Mouse (Mus musculus) embryonic facial prominence, embryonic 15.5 days (tissue): Measurements from ENCODE around the gene Gm6096. TPM values are rescaled to one million over a fixed set of nuclear protein-coding genes. Genes with fewer than 3 reads are reported as not detected.

Experiments
- ATAC-seq: fragments of 200-750 bp; cut with Nextera tagmentation; 2 replicates; pipeline ENCODE4 v1.8.0; 2017; ENCODE audit warnings: low read depth, moderate TSS enrichment; ENCODE audit not compliant: insufficient number of reproducible peaks, low FRiP score, low TSS enrichment
- H3K27ac ChIP-seq: fragments of 300-500 bp; sonication (generic); replicated peaks from 2 replicates; pipeline ENCODE4 v1.5.1; 2015; ENCODE audit warnings: mild to moderate bottlenecking, inconsistent platforms
- H3K27me3 ChIP-seq: fragments of 300-500 bp; sonication (generic); 2 replicates; pipeline ENCODE4 v1.6.1; 2015; ENCODE audit warnings: inconsistent platforms
- H3K36me3 ChIP-seq: fragments of 300-500 bp; sonication (generic); 2 replicates; pipeline ENCODE4 v1.6.1; 2015; ENCODE audit warnings: mild to moderate bottlenecking, inconsistent platforms
- H3K4me1 ChIP-seq: fragments of 300-500 bp; sonication (generic); 2 replicates; pipeline ENCODE4 v1.6.1; 2015; ENCODE audit warnings: inconsistent platforms
- H3K4me2 ChIP-seq: fragments of 300-500 bp; sonication (generic); replicated peaks from 2 replicates; pipeline ENCODE4 v1.6.1; 2015; ENCODE audit warnings: mild to moderate bottlenecking, inconsistent platforms
- H3K4me3 ChIP-seq: fragments of 300-500 bp; sonication (generic); replicated peaks from 2 replicates; pipeline ENCODE4 v1.5.1; 2015; ENCODE audit warnings: mild to moderate bottlenecking, inconsistent platforms
- H3K9ac ChIP-seq: fragments of 300-500 bp; sonication (generic); 2 replicates; pipeline ENCODE4 v1.6.1; 2015; ENCODE audit warnings: inconsistent platforms
- H3K9me3 ChIP-seq: fragments of 300-500 bp; sonication (generic); replicated peaks from 2 replicates; pipeline ENCODE4 v1.6.1; 2016; ENCODE audit warnings: inconsistent platforms
- WGBS: fragments of 180-500 bp; shearing (Covaris S2); methylation state at CpG from one replicate; pipeline ENCODE4 v1.1.7; 2015; 5-methylcytosine and 5-hydroxymethylcytosine counted together
- polyA plus RNA-seq: library from polyadenylated mRNA; unstranded; fragments of >200 nt; fragmentation: Nextera tagmentation; extraction: Ambion mirVana; gene quantifications from 2 replicates; pipeline ENCODE4 v1.2.1, GENCODE M21; 2015

Gene Gm6096
- polyA plus RNA-seq, 1 experiment from 2014 or later = not detected

GRCm38 (mm10) chr7:34226086-34226485, 24.8 kb upstream of the Gm6096 start:
- Histone ChIP-seq H3K9me3 (no peaks in the 10 kb centered on the region), H3K36me3 (peaks cover 69% of the 10 kb centered on the region), H3K27ac (no peak overlapping the region), H3K4me1 (peaks cover 35% of the 10 kb centered on the region), H3K4me3 (no peak overlapping the region), H3K4me2 (no peak overlapping the region), H3K27me3 (no peaks in the 10 kb centered on the region), H3K9ac (no peak overlapping the region)
- WGBS = 75% methylated on average over 8 of the region's 8 CpGs
- ATAC-seq = no peak

- Histone ChIP-seq H3K27me3 (no peaks in the 10 kb centered on the region), H3K4me3 (no peak overlapping the region), H3K4me2 (no peak overlapping the region), H3K9ac (no peak overlapping the region), H3K27ac (no peak overlapping the region), H3K36me3 (peaks cover 61% of the 10 kb centered on the region), H3K9me3 (no peaks in the 10 kb centered on the region), H3K4me1 (peaks cover 35% of the 10 kb centered on the region)
- WGBS = 85% methylated on average over 12 of the region's 12 CpGs
- ATAC-seq = no peak
Measured at GRCm38 (mm10) chr7:34226846-34227245, 24.0 kb upstream of the Gm6096 start.

- 40% methylated on average over 9 of the region's 9 CpGs for WGBS
- no peak for ATAC-seq
Measured at GRCm38 (mm10) chr7:34228641-34229040, 22.2 kb upstream of the Gm6096 start.

DNA sequence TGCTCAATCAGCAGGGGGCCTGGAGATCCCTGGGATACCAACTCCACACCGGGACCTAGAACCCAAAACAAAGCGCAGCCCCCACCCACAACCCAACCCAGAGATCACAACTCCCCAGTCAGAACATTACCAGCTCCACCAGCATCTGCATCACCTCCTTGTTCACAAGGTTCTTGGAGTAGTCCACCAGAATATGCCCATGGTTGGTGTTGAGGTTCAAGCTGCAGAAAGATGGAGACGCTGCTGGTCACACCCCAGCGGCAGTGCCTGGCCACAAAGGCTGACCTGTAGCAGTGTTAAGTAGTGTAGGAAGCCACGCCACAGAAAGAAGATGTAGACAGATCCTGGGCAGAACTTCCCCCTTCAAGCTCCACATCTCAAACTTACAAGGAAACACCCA, 21.7 kb upstream of the Gm6096 start:
- H3K27ac ChIP-seq = peak overlapping the region; percentile 90; the same call in 1 of the 2 replicates
- H3K9ac ChIP-seq = peak overlapping the region; percentile 71; the same call in 1 of the 2 replicates
- peaks cover 38% of the 10 kb centered on the region for H3K4me1 ChIP-seq
- WGBS = 10% methylated on average over 5 of the region's 5 CpGs
- H3K4me3 ChIP-seq = peak overlapping the region; percentile 77
- H3K9me3 ChIP-seq = no peaks in the 10 kb centered on the region
- no peaks in the 10 kb centered on the region for H3K27me3 ChIP-seq
- no peak for ATAC-seq
- H3K4me2 ChIP-seq = peak overlapping the region; percentile 80
- H3K36me3 ChIP-seq = peaks cover 38% of the 10 kb centered on the region

More at GRCm38 (mm10) chr7:34228641-34229040, 22.2 kb upstream of the Gm6096 start:
- no peak overlapping the region for H3K27ac ChIP-seq
- H3K4me1 ChIP-seq = peaks cover 38% of the 10 kb centered on the region
- H3K27me3 ChIP-seq = no peaks in the 10 kb centered on the region
- peak overlapping the region; percentile 80 for H3K4me2 ChIP-seq
- peaks cover 43% of the 10 kb centered on the region for H3K36me3 ChIP-seq
- H3K9me3 ChIP-seq = no peaks in the 10 kb centered on the region
- peak overlapping the region; percentile 77 for H3K4me3 ChIP-seq
- H3K9ac ChIP-seq = no peak overlapping the region

DNA sequence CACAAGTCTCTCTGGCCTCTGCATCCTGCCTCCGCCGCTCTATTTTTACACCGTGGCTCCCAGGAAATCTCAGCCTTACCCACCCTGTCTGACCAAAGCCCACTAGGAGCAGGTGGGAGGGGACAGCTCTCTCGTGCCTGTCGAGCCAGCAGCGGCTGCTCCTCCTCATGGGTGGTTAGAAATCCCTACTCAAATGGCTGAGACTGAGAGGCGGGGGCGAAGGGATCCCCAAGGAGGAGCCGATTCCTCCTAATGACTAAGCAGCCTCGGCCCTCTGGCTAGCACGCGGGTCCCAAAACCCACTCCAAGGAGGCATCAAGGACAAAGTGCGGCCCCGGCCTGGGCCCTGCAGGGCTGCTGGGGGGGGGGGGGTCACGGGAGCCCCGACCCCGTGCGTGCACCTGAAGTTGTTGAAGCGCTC, 21.1 kb upstream of the Gm6096 start:
- no peaks in the 10 kb centered on the region for H3K9me3 ChIP-seq
- peaks cover 35% of the 10 kb centered on the region for H3K36me3 ChIP-seq
- peak overlapping the region; percentile 80 for H3K4me2 ChIP-seq
- H3K9ac ChIP-seq = peak overlapping the region; percentile 71
- H3K27me3 ChIP-seq = no peaks in the 10 kb centered on the region
- peak; percentile 9; the same call in 1 of the 2 replicates for ATAC-seq
- peak overlapping the region; percentile 77 for H3K4me3 ChIP-seq
- under 1% methylated on average over 19 of the region's 19 CpGs for WGBS
- H3K4me1 ChIP-seq = peaks cover 38% of the 10 kb centered on the region
- H3K27ac ChIP-seq = peak overlapping the region; percentile 90

DNA sequence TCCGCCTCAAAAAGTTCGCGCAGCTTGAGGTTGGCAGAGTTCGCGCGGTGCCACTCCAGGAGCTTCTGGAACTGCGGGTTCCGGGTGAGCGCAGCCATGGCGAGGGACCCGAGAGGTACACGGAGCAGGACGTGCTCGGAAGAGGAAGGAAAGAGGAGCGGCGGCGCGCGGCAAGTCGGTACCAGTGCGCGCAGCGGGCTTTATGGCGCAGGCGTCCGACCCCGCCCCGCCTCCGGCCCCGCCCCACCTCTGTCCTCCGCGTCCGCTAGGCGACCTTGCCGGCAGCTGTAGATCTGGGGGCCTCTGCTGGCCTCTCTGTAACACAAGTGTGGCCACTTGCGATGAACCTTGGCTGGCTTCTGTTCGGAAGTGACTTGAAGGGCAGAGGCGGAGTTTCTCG, 20.7 kb upstream of the Gm6096 start, which contains the start of gene Gpi1:
Gene Gpi1 (minus strand): TSS at position 221 of the 400 bp plus-strand sequence.
- Histone ChIP-seq H3K9ac (peak within 1 kb of the TSS; percentile 71), H3K27me3 (no peaks in the 10 kb centered on the region), H3K4me3 (peak within 1 kb of the TSS; percentile 77), H3K36me3 (peaks cover 31% of the 10 kb centered on the region), H3K27ac (peak within 1 kb of the TSS; percentile 90), H3K4me1 (peaks cover 38% of the 10 kb centered on the region), H3K4me2 (peak within 1 kb of the TSS; percentile 80), H3K9me3 (no peaks in the 10 kb centered on the region)
- WGBS = 0% methylated on average over 30 of the region's 39 CpGs
- peak; percentile 65 for ATAC-seq

GRCm38 (mm10) chr7:34232785-34233725, 17.8 kb upstream of the Gm6096 start:
- peak overlapping the region; percentile 44; the same call in 1 of the 2 replicates for H3K9ac ChIP-seq
- ATAC-seq = no peak

DNA sequence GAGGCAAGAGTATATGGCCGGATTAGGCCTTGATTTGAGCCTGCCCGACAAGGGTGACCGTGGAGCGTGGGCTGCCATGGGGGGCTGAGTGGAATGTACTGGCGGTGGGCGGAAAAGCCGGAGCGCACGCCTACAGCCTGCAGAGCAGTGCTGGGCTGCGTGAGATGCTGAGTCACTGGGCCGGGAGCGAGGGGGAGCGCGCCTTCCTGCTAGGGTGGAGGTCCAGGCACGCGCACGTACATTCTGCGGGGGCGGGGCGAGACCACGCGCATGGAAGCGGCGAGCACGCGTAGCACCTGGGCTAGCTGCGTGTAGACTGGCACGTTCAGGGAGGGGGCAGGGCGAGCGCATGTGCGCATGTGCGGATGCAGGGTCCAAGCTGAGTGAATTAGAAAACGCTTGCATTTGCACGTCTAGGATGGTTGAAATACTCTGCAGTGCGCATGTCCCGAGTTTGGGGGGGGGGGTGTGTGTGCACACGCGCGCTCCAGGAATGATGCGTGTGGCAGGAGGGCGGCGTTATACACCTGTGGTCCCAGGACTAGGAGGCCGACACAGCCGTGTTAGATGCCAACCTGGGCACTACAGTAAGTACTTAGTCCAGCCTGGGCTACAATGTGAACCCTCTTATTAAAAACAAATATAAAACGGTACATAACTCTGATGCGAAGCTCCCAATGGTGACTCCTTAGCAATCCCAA, 16.8 kb upstream of the Gm6096 start:
- peaks cover 12% of the 10 kb centered on the region for H3K4me1 ChIP-seq
- peak overlapping the region; percentile 59 for H3K4me3 ChIP-seq
- no peaks in the 10 kb centered on the region for H3K27me3 ChIP-seq
- peak overlapping the region; percentile 44 for H3K9ac ChIP-seq
- under 1% methylated on average over 46 of the region's 46 CpGs for WGBS
- ATAC-seq = peak; percentile 94
- peak overlapping the region; percentile 66 for H3K4me2 ChIP-seq
- H3K36me3 ChIP-seq = peaks cover 22% of the 10 kb centered on the region
- H3K9me3 ChIP-seq = no peaks in the 10 kb centered on the region
- peak overlapping the region; percentile 95 for H3K27ac ChIP-seq

More at GRCm38 (mm10) chr7:34232785-34233725, 17.8 kb upstream of the Gm6096 start:
- peak overlapping the region; percentile 59 for H3K4me3 ChIP-seq
- H3K27ac ChIP-seq = peak overlapping the region; percentile 95
- H3K27me3 ChIP-seq = no peaks in the 10 kb centered on the region
- H3K36me3 ChIP-seq = peaks cover 14% of the 10 kb centered on the region; the same call in 1 of the 2 replicates
- H3K4me1 ChIP-seq = peaks cover 22% of the 10 kb centered on the region
- H3K9me3 ChIP-seq = no peaks in the 10 kb centered on the region
- WGBS = 32% methylated on average over 7 of the region's 7 CpGs
- peak overlapping the region; percentile 66 for H3K4me2 ChIP-seq

GRCm38 (mm10) chr7:34234610-34235561, 16.0 kb upstream of the Gm6096 start:
- 2% methylated on average over 17 of the region's 17 CpGs for WGBS
- Histone ChIP-seq H3K27ac (peak overlapping the region; percentile 95), H3K27me3 (no peaks in the 10 kb centered on the region), H3K36me3 (peaks cover 30% of the 10 kb centered on the region), H3K9me3 (no peaks in the 10 kb centered on the region), H3K9ac (peak overlapping the region; percentile 28), H3K4me3 (peak overlapping the region; percentile 59), H3K4me2 (peak overlapping the region; percentile 66), H3K4me1 (peaks cover 7% of the 10 kb centered on the region)
- no peak for ATAC-seq

DNA sequence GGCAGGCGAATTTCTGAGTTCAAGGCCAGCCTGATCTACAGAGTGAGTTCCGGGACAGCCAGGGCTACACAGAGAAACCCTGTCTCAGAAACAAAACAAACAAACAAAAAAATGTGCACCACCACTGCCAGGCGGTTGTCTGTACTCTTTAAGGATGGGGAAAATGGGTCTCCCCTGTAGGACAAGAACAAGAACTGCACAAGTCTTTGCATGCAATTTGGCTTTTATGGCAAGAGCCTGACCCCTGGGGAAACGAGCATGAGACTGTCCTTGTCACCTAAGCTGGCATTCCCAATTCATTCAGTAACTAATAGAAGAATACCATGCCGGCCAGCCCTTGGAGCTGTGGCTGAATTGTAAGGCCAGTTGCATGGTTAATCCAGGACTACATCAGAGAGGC, 15.2 kb upstream of the Gm6096 start:
- Histone ChIP-seq H3K36me3 (peaks cover 35% of the 10 kb centered on the region), H3K9me3 (no peaks in the 10 kb centered on the region), H3K4me2 (no peak overlapping the region), H3K4me3 (no peak overlapping the region), H3K27me3 (no peaks in the 10 kb centered on the region), H3K27ac (no peak overlapping the region), H3K9ac (no peak overlapping the region), H3K4me1 (peaks cover 5% of the 10 kb centered on the region)
- 79% methylated on average over 5 of the region's 5 CpGs for WGBS
- no peak for ATAC-seq
